Comparison of ENCODE assay signal across 8 mouse cellular contexts in the genomic region with DNA sequence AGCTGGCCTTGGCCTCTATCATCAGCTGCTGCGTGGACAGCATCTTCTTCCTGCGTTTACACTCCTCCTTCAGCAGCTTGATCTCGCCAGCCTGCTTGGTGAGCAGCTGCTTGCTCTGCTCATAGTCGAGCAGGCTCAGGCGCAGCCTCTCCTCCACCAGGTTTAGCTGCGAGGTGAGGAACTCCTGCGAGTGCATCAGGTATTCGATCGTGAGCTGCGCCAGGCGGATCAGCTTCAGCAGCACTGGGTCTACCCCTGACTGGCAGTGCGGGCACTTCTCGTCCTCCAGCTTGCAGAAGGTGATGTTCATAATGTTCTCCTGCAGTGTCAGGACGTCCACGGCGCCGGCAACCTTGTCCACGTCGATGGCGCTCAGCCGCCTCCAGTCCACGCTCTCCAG. TPM values are rescaled to one million over a fixed set of nuclear protein-coding genes. Genes with fewer than 3 reads are reported as not detected.
DNase-seq lines count a peak whose midpoint lies in the region; ATAC-seq and TF ChIP-seq lines count a peak whose summit lies in the region.

No protein-coding gene starts in this region.

- peaks cover 21% of the 10 kb centered on the region for H3K4me1 ChIP-seq in limb, embryonic 14.5 days (ENCODE audit: control insufficient read depth, insufficient read depth, low read length)
- peaks cover 19% of the 10 kb centered on the region for H3K4me1 ChIP-seq in stomach, embryonic 15.5 days

- H3K9me3 ChIP-seq in limb, embryonic 14.5 days (ENCODE audit: control insufficient read depth, low read length), result no peaks in the 10 kb centered on the region
- H3K9me3 ChIP-seq in stomach, embryonic 15.5 days, result no peaks in the 10 kb centered on the region

- peaks cover 11% of the 10 kb centered on the region; the same call in 1 of the 2 replicates for H3K27me3 ChIP-seq in limb, embryonic 14.5 days (ENCODE audit: control insufficient read depth, insufficient read depth, low read length)
- H3K27me3 ChIP-seq in stomach, embryonic 15.5 days (replicated peaks), result peaks cover 6% of the 10 kb centered on the region; the same call in 1 of the 2 replicates

- 23% methylated on average over 22 of the region's 22 CpGs for WGBS in limb, embryonic 14.5 days
- 32% methylated on average over 22 of the region's 22 CpGs for WGBS in stomach, embryonic 15.5 days

- peak overlapping the region; percentile 45 for H3K9ac ChIP-seq in limb, embryonic 14.5 days (ENCODE audit: low read depth, low read length, severe bottlenecking)
- H3K9ac ChIP-seq in stomach, embryonic 15.5 days, result 0 out of 2 replicates have a peak overlapping the region, but pooled peaks have one; percentile 1

- H3K4me3 ChIP-seq in limb, embryonic 14.5 days (replicated peaks; ENCODE audit: low read length), result peak overlapping the region; percentile 39
- peak overlapping the region; percentile 34 for H3K4me3 ChIP-seq in stomach, embryonic 15.5 days (replicated peaks)

- no peak for TF ChIP-seq POLR2A in limb, embryonic 14.5 days (IDR thresholded peaks at IDR 0.05; ENCODE audit: borderline replicate concordance, extremely low read depth, insufficient read depth, insufficient read length)

- H3K27ac ChIP-seq in limb, embryonic 14.5 days (replicated peaks; ENCODE audit: low read depth, low read length), result no peak overlapping the region
- H3K27ac ChIP-seq in stomach, embryonic 15.5 days, result no peak overlapping the region

- ATAC-seq in limb, embryonic 14.5 days (ENCODE audit: low FRiP score, low read depth), result no peak
- no peak for ATAC-seq in stomach, embryonic 15.5 days (ENCODE audit: insufficient read depth, low FRiP score, low read depth)

- peaks cover 7% of the 10 kb centered on the region; the same call in 1 of the 2 replicates for H3K36me3 ChIP-seq in limb, embryonic 14.5 days (ENCODE audit: control insufficient read depth, insufficient read depth, low read length)
- H3K36me3 ChIP-seq in stomach, embryonic 15.5 days, result 0 out of 2 replicates have a peak, but pooled peaks cover 2% of the 10 kb centered on the region

- H3K4me2 ChIP-seq in limb, embryonic 14.5 days (replicated peaks; ENCODE audit: low read depth, low read length, severe bottlenecking), result peak overlapping the region; percentile 83
- H3K4me2 ChIP-seq in stomach, embryonic 15.5 days, result peak overlapping the region; percentile 88

- DNase-seq in embryo, embryonic 11 days, result peak; percentile 37
- no peak for DNase-seq in embryo, embryonic 9.5 days (ENCODE audit: extremely low spot score)
- DNase-seq in right cerebral cortex, postnatal 4 days, result peak; percentile 18
- DNase-seq in right cerebral cortex, postnatal 36 days (ENCODE audit: low spot score in 2 of 2), result no peak
- no peak for DNase-seq in limb, embryonic 14.5 days (ENCODE audit: low spot score)
- no peak for DNase-seq in adrenal gland, postnatal 4 days (ENCODE audit: low spot score in 2 of 2)
- DNase-seq in layer of hippocampus, adult 11-12 months (ENCODE audit: low spot score), result no peak

RNA-seq across cellular contexts. Expression of a gene that starts 3.0 kb away (rescaled TPM):
- 52.1 and 56.9 TPM in 2 replicates for polyA plus RNA-seq in limb, embryonic 14.5 days (2012; rRNA removed)
- 26.0 and 34.1 TPM in 2 replicates for polyA plus RNA-seq in limb, embryonic 14.5 days (2014; fragmentation: Nextera tagmentation; extraction: Ambion mirVana)
- 13.3 and 13.5 TPM in 2 replicates for polyA plus RNA-seq in stomach, embryonic 15.5 days (2015; fragmentation: Nextera tagmentation; extraction: Ambion mirVana)
- total RNA-seq in adrenal gland, postnatal 4 days (2021), result 10 to 100 TPM; 31.1 to 32.0 TPM

RNA-seq across cellular contexts. Expression of a gene that starts 15.5 kb away (rescaled TPM):
- polyA plus RNA-seq in limb, embryonic 14.5 days (2012; rRNA removed), result 18.7 and 22.8 TPM in 2 replicates
- 35.7 and 42.0 TPM in 2 replicates for polyA plus RNA-seq in limb, embryonic 14.5 days (2014; fragmentation: Nextera tagmentation; extraction: Ambion mirVana)
- polyA plus RNA-seq in stomach, embryonic 15.5 days (2015; fragmentation: Nextera tagmentation; extraction: Ambion mirVana), result 64.4 and 68.3 TPM in 2 replicates
- 10 to 100 TPM; 49.6 to 52.1 TPM for total RNA-seq in adrenal gland, postnatal 4 days (2021)

Comparison
In these comparisons a context has a peak if more than half of its experiments do, and no peak if none do; other contexts are left out.
1. DNase-seq: peak in embryo, embryonic 11 days (single experiment) and right cerebral cortex, postnatal 4 days (single experiment); none in embryo, embryonic 9.5 days (single experiment), right cerebral cortex, postnatal 36 days (0 of 2), limb, embryonic 14.5 days (single experiment), adrenal gland, postnatal 4 days (0 of 2) and layer of hippocampus, adult 11-12 months (single experiment).